Comparison of ENCODE assay signal across 9 mouse cellular contexts in the genomic region with DNA sequence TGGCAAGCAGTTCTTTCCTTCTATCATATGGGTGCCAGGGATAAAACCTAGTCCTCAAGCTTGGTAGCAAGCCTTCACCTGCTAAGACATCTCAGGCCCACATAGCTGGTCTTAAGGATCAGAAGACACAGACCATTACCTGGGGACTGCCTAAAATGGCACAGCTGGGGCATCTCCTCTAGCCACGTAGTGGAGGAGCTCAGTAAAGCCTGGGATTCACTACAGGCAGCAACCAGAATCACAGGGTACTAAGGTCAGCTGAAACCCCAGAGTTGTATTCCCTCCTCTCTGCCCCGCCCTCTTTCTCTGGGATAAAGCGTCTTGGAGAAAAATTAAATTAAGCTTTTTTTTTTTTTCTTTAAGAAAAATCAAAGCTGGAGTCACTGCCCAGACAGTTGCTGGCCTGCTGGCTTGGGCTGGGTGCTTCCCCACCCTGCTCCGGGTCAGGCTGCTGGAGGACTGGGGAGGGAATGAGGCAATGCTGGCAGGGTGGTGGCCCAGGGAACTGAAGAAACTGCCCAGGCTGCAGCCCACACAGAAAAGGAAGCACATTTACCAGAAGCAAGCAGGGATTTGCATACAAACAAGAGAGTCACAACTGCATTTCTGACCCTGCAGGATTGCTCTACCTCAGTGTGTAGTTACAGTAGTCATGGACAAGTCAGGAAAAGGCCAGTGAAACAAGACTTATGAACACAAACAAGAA. TPM values are rescaled to one million over a fixed set of nuclear protein-coding genes. Genes with fewer than 3 reads are reported as not detected.
DNase-seq lines count a peak whose midpoint lies in the region; ATAC-seq and TF ChIP-seq lines count a peak whose summit lies in the region.
"Had no signal": no experiment of that assay in that cellular context is flagged by ENCODE, and none has a peak within 500 bp of the region (broad histone marks: within the 10 kb centered on the region; RNA-seq: fewer than 3 reads in every experiment).

No protein-coding gene starts in this region.

- 44% methylated on average over 4 of the region's 4 CpGs for WGBS in lung, embryonic 15.5 days
- 39% methylated on average over 4 of the region's 4 CpGs for WGBS in stomach, postnatal 0 days
- 69% methylated on average over 4 of the region's 4 CpGs for WGBS in forebrain, embryonic 10.5 days

- H3K4me1 ChIP-seq in lung, embryonic 15.5 days = peaks cover 8% of the 10 kb centered on the region; the same call in 1 of the 2 replicates
- H3K4me1 ChIP-seq in stomach, postnatal 0 days (replicated peaks; ENCODE audit: control insufficient read depth, insufficient read depth) = no peaks in the 10 kb centered on the region
- H3K4me1 ChIP-seq in forebrain, embryonic 10.5 days = 0 out of 2 replicates have a peak, but pooled peaks cover 2% of the 10 kb centered on the region

- no peak overlapping the region for H3K4me2 ChIP-seq in lung, embryonic 15.5 days
- H3K4me2 ChIP-seq in stomach, postnatal 0 days (replicated peaks; ENCODE audit: low read depth) = no peak overlapping the region
- H3K4me2 ChIP-seq: heart, embryonic 15.5 days had no signal

- H3K4me3 ChIP-seq in lung, embryonic 15.5 days = no peak overlapping the region
- no peak overlapping the region for H3K4me3 ChIP-seq in stomach, postnatal 0 days (ENCODE audit: low read depth, low read length)
- no peak overlapping the region for H3K4me3 ChIP-seq in forebrain, embryonic 10.5 days
- H3K4me3 ChIP-seq: heart, embryonic 15.5 days had no signal

- H3K9me3 ChIP-seq in lung, embryonic 15.5 days = no peaks in the 10 kb centered on the region
- no peaks in the 10 kb centered on the region for H3K9me3 ChIP-seq in stomach, postnatal 0 days (ENCODE audit: control insufficient read depth, low read length)
- no peaks in the 10 kb centered on the region for H3K9me3 ChIP-seq in forebrain, embryonic 10.5 days
- H3K9me3 ChIP-seq: heart, embryonic 15.5 days had no signal

- no peaks in the 10 kb centered on the region for H3K36me3 ChIP-seq in lung, embryonic 15.5 days
- no peaks in the 10 kb centered on the region for H3K36me3 ChIP-seq in stomach, postnatal 0 days (ENCODE audit: control insufficient read depth, insufficient read depth, low read length)
- H3K36me3 ChIP-seq in forebrain, embryonic 10.5 days (replicated peaks) = no peaks in the 10 kb centered on the region
- H3K36me3 ChIP-seq: heart, embryonic 15.5 days had no signal

- no peak overlapping the region for H3K27ac ChIP-seq in lung, embryonic 15.5 days
- H3K27ac ChIP-seq in stomach, postnatal 0 days (replicated peaks) = no peak overlapping the region
- H3K27ac ChIP-seq in forebrain, embryonic 10.5 days = no peak overlapping the region
- H3K27ac ChIP-seq: heart, embryonic 15.5 days had no signal

- peak; percentile 31 for DNase-seq in adrenal gland, adult 2 months
- no peak for DNase-seq in adrenal gland, postnatal 4 days (ENCODE audit: low spot score in 2 of 2)
- peak; percentile 55 for DNase-seq in urinary bladder, postnatal 14 days (ENCODE audit: low spot score)
- DNase-seq in urinary bladder, postnatal 10 days (ENCODE audit: low spot score) = no peak
- peak; percentile 58 for DNase-seq in stomach, postnatal 0 days (ENCODE audit: low spot score)
- no peak for DNase-seq in right cerebral cortex, postnatal 14 days
- DNase-seq in forebrain, embryonic 10.5 days (ENCODE audit: extremely low spot score, low spot score) = no peak

- no peak for TF ChIP-seq CTCF in stomach, postnatal 0 days (IDR thresholded peaks at IDR 0.05; ENCODE audit: low read depth)

- ATAC-seq in lung, embryonic 15.5 days (ENCODE audit: borderline replicate concordance, extremely low read depth, low FRiP score, low TSS enrichment) = 0 out of 2 replicates have a peak, but pooled peaks have one; percentile 35
- ATAC-seq in stomach, postnatal 0 days (ENCODE audit: low FRiP score, low TSS enrichment) = peak; percentile 83

- no peak for TF ChIP-seq EP300 in stomach, postnatal 0 days (optimal IDR thresholded peaks at IDR 0.05)

- no peaks in the 10 kb centered on the region for H3K27me3 ChIP-seq in lung, embryonic 15.5 days
- H3K27me3 ChIP-seq in stomach, postnatal 0 days (ENCODE audit: control insufficient read depth, insufficient read depth, low read length) = no peaks in the 10 kb centered on the region
- H3K27me3 ChIP-seq in forebrain, embryonic 10.5 days (ENCODE audit: poor library complexity, severe bottlenecking) = no peaks in the 10 kb centered on the region
- H3K27me3 ChIP-seq: heart, embryonic 15.5 days had no signal

- H3K9ac ChIP-seq in lung, embryonic 15.5 days = no peak overlapping the region
- H3K9ac ChIP-seq in stomach, postnatal 0 days (ENCODE audit: low read length) = no peak overlapping the region
- H3K9ac ChIP-seq: heart, embryonic 15.5 days had no signal

RNA-seq across cellular contexts. Expression of gene Tlnrd1, which starts 24.6 kb away (rescaled TPM):
- 10 to 100 TPM; 12.3 to 16.6 TPM for total RNA-seq in adrenal gland, adult 2 months (2021)
- 35.7 and 42.8 TPM in 2 replicates for polyA plus RNA-seq in adrenal gland, adult 2 months (2012; rRNA removed)
- total RNA-seq in adrenal gland, postnatal 4 days (2021) = 10 to 100 TPM; 23.1 to 26.2 TPM
- polyA plus RNA-seq in lung, embryonic 15.5 days (2015; fragmentation: Nextera tagmentation; extraction: Ambion mirVana) = 17.6 and 19.8 TPM in 2 replicates
- 8.5 and 10.8 TPM in 2 replicates for polyA plus RNA-seq in stomach, postnatal 0 days (2015; fragmentation: Nextera tagmentation; extraction: Ambion mirVana)
- polyA plus RNA-seq in forebrain, embryonic 10.5 days (2016; fragmentation: Nextera tagmentation; extraction: Ambion mirVana) = 7.6 and 8.4 TPM in 2 replicates

RNA-seq across cellular contexts. Expression of gene Mesd, which starts 24.7 kb away (rescaled TPM):
- 100 to 1,000 TPM; 122 to 130 TPM for total RNA-seq in adrenal gland, adult 2 months (2021)
- polyA plus RNA-seq in adrenal gland, adult 2 months (2012; rRNA removed) = 7.4 and 9.6 TPM in 2 replicates
- total RNA-seq in adrenal gland, postnatal 4 days (2021) = 100 to 1,000 TPM; 100 to 106 TPM
- polyA plus RNA-seq in lung, embryonic 15.5 days (2015; fragmentation: Nextera tagmentation; extraction: Ambion mirVana) = 135 and 136 TPM in 2 replicates
- 54.7 and 62.9 TPM in 2 replicates for polyA plus RNA-seq in stomach, postnatal 0 days (2015; fragmentation: Nextera tagmentation; extraction: Ambion mirVana)
- polyA plus RNA-seq in forebrain, embryonic 10.5 days (2016; fragmentation: Nextera tagmentation; extraction: Ambion mirVana) = 102 and 106 TPM in 2 replicates

Comparison
In these comparisons a context has a peak if more than half of its experiments do, and no peak if none do; other contexts are left out.
1. DNase-seq: peak in adrenal gland, adult 2 months (single experiment), urinary bladder, postnatal 14 days (single experiment) and stomach, postnatal 0 days (single experiment); none in adrenal gland, postnatal 4 days (0 of 2), urinary bladder, postnatal 10 days (single experiment), right cerebral cortex, postnatal 14 days (single experiment) and forebrain, embryonic 10.5 days (single experiment).